Mouse (Mus musculus) ovary, adult 2 months (tissue): ENCODE data around the gene Nanos1. TPM values are rescaled to one million over a fixed set of nuclear protein-coding genes. Genes with fewer than 3 reads are reported as not detected.

Experiments used
- polyA plus RNA-seq: library from polyadenylated mRNA; depleted of rRNA; stranded (reverse); fragments of >200 nt; gene quantifications from 2 replicates; pipeline ENCODE4 v1.2.3, GENCODE M21; 2012; rRNA removed

Gene Nanos1
- polyA plus RNA-seq, result 2.5 and 4.6 TPM in 2 replicates

GRCm38 (mm10) chr19:60755438-60756191 is at the start of gene Nanos1:
Gene Nanos1, plus strand, starts transcription at chr19:60755987.

GRCm38 (mm10) chr19:60790551-60791161 is 34.9 kb downstream of the Nanos1 start, which contains the start of gene Eif3a:
Gene Eif3a, minus strand, starts transcription at chr19:60790658.

Other genes starting within 250 kb of the Nanos1 start
- gene Cacul1, start 175.0 kb upstream of the Nanos1 start, polyA plus RNA-seq, result 14.0 and 16.0 TPM in 2 replicates
- gene Eif3a, start 34.7 kb downstream of the Nanos1 start, polyA plus RNA-seq, result 20.5 and 20.6 TPM in 2 replicates
- 3.8 and 5.0 TPM in 2 replicates for gene Fam45a, start 55.6 kb downstream of the Nanos1 start, polyA plus RNA-seq
- gene Sfxn4, start 105.5 kb downstream of the Nanos1 start, polyA plus RNA-seq, result 1.2 and 2.5 TPM in 2 replicates
- gene Prdx3, start 118.6 kb downstream of the Nanos1 start, polyA plus RNA-seq, result 125 and 166 TPM in 2 replicates
- 1.6 and 1.7 TPM in 2 replicates for gene Grk5, start 133.8 kb downstream of the Nanos1 start, polyA plus RNA-seq